Mouse (Mus musculus) stomach, postnatal 0 days (tissue): ENCODE data around the gene Kitl. TPM values are rescaled to one million over a fixed set of nuclear protein-coding genes. Genes with fewer than 3 reads are reported as not detected.

ENCODE experiments used
- ATAC-seq: fragments of 200-750 bp; cut with Nextera tagmentation; 2 replicates; pipeline ENCODE4 v1.8.0; 2017; ENCODE audit not compliant: low FRiP score, low TSS enrichment
- DNase-seq: peaks from one replicate; pipeline ENCODE4 v3.0.0-alpha.2; 2016; ENCODE audit warnings: low spot score
- H3K27ac ChIP-seq: fragments of 300-500 bp; sonication (generic); replicated peaks from 2 replicates; pipeline ENCODE4 v1.5.1; 2014; ENCODE audit warnings: mild to moderate bottlenecking, control low read depth
- H3K27me3 ChIP-seq: fragments of 300-500 bp; sonication (generic); 2 replicates; pipeline ENCODE4 v1.6.1; 2014; ENCODE audit warnings: low read length; ENCODE audit not compliant: control insufficient read depth, insufficient read depth
- H3K36me3 ChIP-seq: fragments of 300-500 bp; sonication (generic); 2 replicates; pipeline ENCODE4 v1.6.1; 2014; ENCODE audit warnings: low read length, mixed read lengths; ENCODE audit not compliant: control insufficient read depth, insufficient read depth
- H3K4me1 ChIP-seq: fragments of 300-500 bp; sonication (generic); replicated peaks from 2 replicates; pipeline ENCODE4 v1.6.1; 2014; ENCODE audit warnings: antibody characterized with exemption; ENCODE audit not compliant: control insufficient read depth, insufficient read depth
- H3K4me2 ChIP-seq: fragments of 300-500 bp; sonication (generic); replicated peaks from 2 replicates; pipeline ENCODE4 v1.6.1; 2014; ENCODE audit warnings: low read depth, mild to moderate bottlenecking, control low read depth, moderate library complexity
- H3K4me3 ChIP-seq: fragments of 300-500 bp; sonication (generic); 2 replicates; pipeline ENCODE4 v1.5.1; 2014; ENCODE audit warnings: low read depth, low read length, control low read depth
- H3K9ac ChIP-seq: fragments of 300-500 bp; sonication (generic); 2 replicates; pipeline ENCODE4 v1.6.1; 2014; ENCODE audit warnings: mild to moderate bottlenecking, low read length, control low read depth, mixed read lengths
- H3K9me3 ChIP-seq: fragments of 300-500 bp; sonication (generic); 2 replicates; pipeline ENCODE4 v1.6.1; 2016; ENCODE audit warnings: low read length; ENCODE audit not compliant: control insufficient read depth
- CTCF ChIP-seq: IDR thresholded peaks from 2 replicates; pipeline ENCODE4 v1.5.1; 2016; ENCODE audit warnings: antibody characterized with exemption, low read depth, mild to moderate bottlenecking, moderate library complexity
- EP300 ChIP-seq: optimal IDR thresholded peaks from 2 replicates; pipeline ENCODE3; 2016; ENCODE audit warnings: antibody characterized with exemption
- WGBS: fragments of 180-500 bp; shearing (Covaris S2); extraction: QIAGEN DNeasy Blood & Tissue Kit; methylation state at CpG from one replicate; pipeline ENCODE4 v1.1.7; 2014; 5-methylcytosine and 5-hydroxymethylcytosine counted together
- polyA plus RNA-seq: library from polyadenylated mRNA; unstranded; fragments of >200 nt; fragmentation: Nextera tagmentation; extraction: Ambion mirVana; gene quantifications from 2 replicates; pipeline ENCODE4 v1.2.1, GENCODE M21; 2015

Gene Kitl
- polyA plus RNA-seq, 1 experiment from 2014 or later, result 20.6 TPM

GRCm38 (mm10) chr10:100057106-100057623 lies 41.7 kb downstream of the Kitl start:
- WGBS, result 47% methylated on average over 1 of the region's 1 CpGs
- Histone ChIP-seq H3K4me1 (peaks cover 4% of the 10 kb centered on the region; the same call in 1 of the 2 replicates), H3K27ac (no peak overlapping the region), H3K4me2 (no peak overlapping the region), H3K9me3 (no peaks in the 10 kb centered on the region), H3K27me3 (no peaks in the 10 kb centered on the region), H3K9ac (no peak overlapping the region), H3K36me3 (no peaks in the 10 kb centered on the region; the same call in 1 of the 2 replicates), H3K4me3 (no peak overlapping the region)
- TF ChIP-seq EP300 (no peak), CTCF (no peak; the same call in 1 of the 2 replicates)
- ATAC-seq (no peak), DNase-seq (no peak)

- 100% methylated on average over 4 of the region's 4 CpGs for WGBS
- H3K27me3 ChIP-seq, result no peaks in the 10 kb centered on the region
- no peak overlapping the region for H3K9ac ChIP-seq
- no peak for ATAC-seq
- H3K4me1 ChIP-seq, result peaks cover 4% of the 10 kb centered on the region; the same call in 1 of the 2 replicates
- no peak overlapping the region for H3K27ac ChIP-seq
- H3K4me2 ChIP-seq, result no peak overlapping the region
- H3K36me3 ChIP-seq, result no peaks in the 10 kb centered on the region; the same call in 1 of the 2 replicates
- H3K9me3 ChIP-seq, result no peaks in the 10 kb centered on the region
- no peak for DNase-seq
- no peak overlapping the region for H3K4me3 ChIP-seq
- no peak for TF ChIP-seq CTCF
Observed at GRCm38 (mm10) chr10:100059356-100059755, 43.9 kb downstream of the Kitl start.

GRCm38 (mm10) chr10:100065529-100066301 lies 50.3 kb downstream of the Kitl start:
- Histone ChIP-seq H3K27me3 (no peaks in the 10 kb centered on the region), H3K4me1 (0 out of 2 replicates have a peak, but pooled peaks cover 2% of the 10 kb centered on the region), H3K4me3 (no peak overlapping the region), H3K9me3 (no peaks in the 10 kb centered on the region), H3K4me2 (no peak overlapping the region), H3K9ac (no peak overlapping the region; the same call in 1 of the 2 replicates), H3K27ac (no peak overlapping the region; the same call in 1 of the 2 replicates), H3K36me3 (no peaks in the 10 kb centered on the region)
- ATAC-seq, result no peak
- no peak for TF ChIP-seq EP300
- no peak for TF ChIP-seq CTCF
- no peak for DNase-seq
- WGBS, result 38% methylated on average over 12 of the region's 12 CpGs

GRCm38 (mm10) chr10:100066374-100066773 lies 50.9 kb downstream of the Kitl start:
- WGBS, result 71% methylated on average over 7 of the region's 7 CpGs

GRCm38 (mm10) chr10:100072641-100073040 lies 57.2 kb downstream of the Kitl start:
- WGBS, result 38% methylated on average over 1 of the region's 1 CpGs
- TF ChIP-seq EP300, result no peak
- TF ChIP-seq CTCF, result no peak
- no peak for ATAC-seq
- DNase-seq, result no peak
- no peaks in the 10 kb centered on the region for H3K36me3 ChIP-seq
- H3K4me3 ChIP-seq, result no peak overlapping the region
- H3K4me1 ChIP-seq, result no peaks in the 10 kb centered on the region
- no peaks in the 10 kb centered on the region for H3K9me3 ChIP-seq
- H3K27me3 ChIP-seq, result no peaks in the 10 kb centered on the region
- no peak overlapping the region for H3K4me2 ChIP-seq
- H3K27ac ChIP-seq, result no peak overlapping the region
- no peak overlapping the region for H3K9ac ChIP-seq

More at GRCm38 (mm10) chr10:100066374-100066773, 50.9 kb downstream of the Kitl start:
- no peaks in the 10 kb centered on the region for H3K36me3 ChIP-seq
- no peaks in the 10 kb centered on the region for H3K27me3 ChIP-seq
- ATAC-seq (no peak), DNase-seq (no peak)
- TF ChIP-seq EP300, result no peak
- TF ChIP-seq CTCF, result no peak
- H3K9ac ChIP-seq, result no peak overlapping the region; the same call in 1 of the 2 replicates
- H3K9me3 ChIP-seq, result no peaks in the 10 kb centered on the region
- no peak overlapping the region; the same call in 1 of the 2 replicates for H3K27ac ChIP-seq
- no peak overlapping the region for H3K4me3 ChIP-seq
- H3K4me2 ChIP-seq, result no peak overlapping the region
- 0 out of 2 replicates have a peak, but pooled peaks cover 2% of the 10 kb centered on the region for H3K4me1 ChIP-seq

GRCm38 (mm10) chr10:100073092-100073491 lies 57.7 kb downstream of the Kitl start:
- no peak overlapping the region for H3K4me3 ChIP-seq
- H3K9ac ChIP-seq, result no peak overlapping the region
- ATAC-seq (no peak), DNase-seq (no peak)
- H3K4me1 ChIP-seq, result no peaks in the 10 kb centered on the region
- no peak overlapping the region for H3K27ac ChIP-seq
- TF ChIP-seq CTCF, result no peak
- no peak for TF ChIP-seq EP300
- no peaks in the 10 kb centered on the region for H3K27me3 ChIP-seq
- no peak overlapping the region for H3K4me2 ChIP-seq
- no peaks in the 10 kb centered on the region for H3K9me3 ChIP-seq
- H3K36me3 ChIP-seq, result no peaks in the 10 kb centered on the region
